Mouse (Mus musculus) intestine, postnatal 0 days (tissue): ENCODE measurements at regions not wholly inside any gene's neighbourhood (a gene's known extent, or its start where the extent isn't known, plus 50 kb on each side); places are given as distances from the start of the nearest gene placed in this dataset.

Experiments
- ATAC-seq: fragments of 200-750 bp; cut with Nextera tagmentation; 2 replicates; pipeline ENCODE4 v1.8.0; 2017; ENCODE audit warnings: mild to moderate bottlenecking, moderate TSS enrichment, moderate library complexity
- H3K27ac ChIP-seq: fragments of 300-500 bp; sonication (generic); 2 replicates; pipeline ENCODE4 v1.5.1; 2014; ENCODE audit warnings: mild to moderate bottlenecking, low read depth, low read length, moderate library complexity
- H3K27me3 ChIP-seq: fragments of 300-500 bp; sonication (generic); replicated peaks from 2 replicates; pipeline ENCODE4 v1.6.1; 2014; ENCODE audit warnings: low read length, mixed read lengths; ENCODE audit not compliant: control insufficient read depth, insufficient read depth
- H3K36me3 ChIP-seq: fragments of 300-500 bp; sonication (generic); 2 replicates; pipeline ENCODE4 v1.6.1; 2014; ENCODE audit warnings: mild to moderate bottlenecking, moderate library complexity; ENCODE audit not compliant: control insufficient read depth, insufficient read depth
- H3K4me1 ChIP-seq: fragments of 300-500 bp; sonication (generic); replicated peaks from 2 replicates; pipeline ENCODE4 v1.6.1; 2014; ENCODE audit warnings: antibody characterized with exemption, low read length, mixed read lengths; ENCODE audit not compliant: control insufficient read depth, insufficient read depth
- H3K4me2 ChIP-seq: fragments of 300-500 bp; sonication (generic); replicated peaks from 2 replicates; pipeline ENCODE4 v1.6.1; 2014; ENCODE audit warnings: low read depth, mild to moderate bottlenecking, moderate library complexity
- H3K4me3 ChIP-seq: fragments of 300-500 bp; sonication (generic); 2 replicates; pipeline ENCODE4 v1.5.1; 2014; ENCODE audit warnings: low read depth, low read length
- H3K9ac ChIP-seq: fragments of 300-500 bp; sonication (generic); 2 replicates; pipeline ENCODE4 v1.6.1; 2014; ENCODE audit warnings: mild to moderate bottlenecking, low read depth, low read length
- H3K9me3 ChIP-seq: fragments of 300-500 bp; sonication (generic); 2 replicates; pipeline ENCODE4 v1.6.1; 2016; ENCODE audit warnings: mixed run types; ENCODE audit not compliant: control insufficient read depth
- CTCF ChIP-seq: sonication (generic); IDR thresholded peaks from 2 replicates; pipeline ENCODE4 v1.5.1; 2016; ENCODE audit warnings: low read depth, mild to moderate bottlenecking, control low read depth, antibody characterized with exemption, moderate library complexity
- WGBS: fragments of 180-500 bp; shearing (Covaris S2); extraction: QIAGEN DNeasy Blood & Tissue Kit; methylation state at CpG from one replicate; pipeline ENCODE4 v1.1.7; 2014; 5-methylcytosine and 5-hydroxymethylcytosine counted together

- WGBS = 96% methylated on average over 11 of the region's 11 CpGs
- Histone ChIP-seq H3K9me3 (no peaks in the 10 kb centered on the region), H3K27ac (no peak overlapping the region), H3K9ac (no peak overlapping the region), H3K4me1 (no peaks in the 10 kb centered on the region), H3K36me3 (no peaks in the 10 kb centered on the region), H3K4me2 (no peak overlapping the region), H3K4me3 (no peak overlapping the region), H3K27me3 (no peaks in the 10 kb centered on the region)
- no peak for ATAC-seq
- TF ChIP-seq CTCF = no peak
These were observed 58.8 kb upstream of the L3mbtl3 start for GRCm38 (mm10) chr10:26434586-26434985.

- ATAC-seq = peak; percentile 79
- Histone ChIP-seq H3K9ac (no peak overlapping the region), H3K27ac (no peak overlapping the region), H3K9me3 (no peaks in the 10 kb centered on the region), H3K4me2 (no peak overlapping the region), H3K4me1 (no peaks in the 10 kb centered on the region), H3K4me3 (no peak overlapping the region), H3K36me3 (no peaks in the 10 kb centered on the region), H3K27me3 (no peaks in the 10 kb centered on the region)
- WGBS = 76% methylated on average over 1 of the region's 1 CpGs
- TF ChIP-seq CTCF = no peak
These were observed 64.9 kb upstream of the L3mbtl3 start for GRCm38 (mm10) chr10:26440720-26441119.

GRCm38 (mm10) chr10:26484311-26484710 lies 108.5 kb upstream of the L3mbtl3 start:
- Histone ChIP-seq H3K27ac (no peak overlapping the region), H3K4me2 (no peak overlapping the region), H3K9ac (no peak overlapping the region), H3K4me1 (no peaks in the 10 kb centered on the region), H3K4me3 (no peak overlapping the region), H3K9me3 (no peaks in the 10 kb centered on the region), H3K36me3 (no peaks in the 10 kb centered on the region), H3K27me3 (no peaks in the 10 kb centered on the region)
- TF ChIP-seq CTCF = no peak
- no peak for ATAC-seq
- WGBS = 35% methylated on average over 4 of the region's 4 CpGs

GRCm38 (mm10) chr10:26491351-26491750 lies 115.6 kb upstream of the L3mbtl3 start:
- H3K4me3 ChIP-seq = no peak overlapping the region
- 94% methylated on average over 5 of the region's 5 CpGs for WGBS
- H3K27me3 ChIP-seq = no peaks in the 10 kb centered on the region
- H3K9me3 ChIP-seq = no peaks in the 10 kb centered on the region
- no peaks in the 10 kb centered on the region for H3K4me1 ChIP-seq
- H3K9ac ChIP-seq = no peak overlapping the region
- TF ChIP-seq CTCF = no peak
- ATAC-seq = no peak
- H3K27ac ChIP-seq = no peak overlapping the region
- H3K4me2 ChIP-seq = no peak overlapping the region
- no peaks in the 10 kb centered on the region for H3K36me3 ChIP-seq

- no peaks in the 10 kb centered on the region for H3K4me1 ChIP-seq
- H3K9ac ChIP-seq = no peak overlapping the region
- H3K9me3 ChIP-seq = no peaks in the 10 kb centered on the region
- no peaks in the 10 kb centered on the region for H3K36me3 ChIP-seq
- no peak for TF ChIP-seq CTCF
- 63% methylated on average over 11 of the region's 11 CpGs for WGBS
- H3K4me3 ChIP-seq = no peak overlapping the region
- no peak for ATAC-seq
- H3K27ac ChIP-seq = no peak overlapping the region
- H3K4me2 ChIP-seq = no peak overlapping the region
- no peaks in the 10 kb centered on the region for H3K27me3 ChIP-seq
These were observed 116.4 kb upstream of the L3mbtl3 start for GRCm38 (mm10) chr10:26492146-26492545.

- 82% methylated on average over 13 of the region's 13 CpGs for WGBS
These were observed 117.2 kb upstream of the L3mbtl3 start for GRCm38 (mm10) chr10:26492856-26493484.

GRCm38 (mm10) chr10:26493801-26494200 lies 118.0 kb upstream of the L3mbtl3 start:
- ATAC-seq = peak; percentile 56; the same call in 1 of the 2 replicates
- Histone ChIP-seq H3K4me2 (no peak overlapping the region), H3K36me3 (no peaks in the 10 kb centered on the region), H3K4me3 (no peak overlapping the region), H3K27ac (no peak overlapping the region), H3K9ac (no peak overlapping the region), H3K4me1 (no peaks in the 10 kb centered on the region), H3K9me3 (no peaks in the 10 kb centered on the region), H3K27me3 (no peaks in the 10 kb centered on the region)
- no peak for TF ChIP-seq CTCF
- 64% methylated on average over 2 of the region's 2 CpGs for WGBS

More at GRCm38 (mm10) chr10:26492856-26493484, 117.2 kb upstream of the L3mbtl3 start:
- Histone ChIP-seq H3K9me3 (no peaks in the 10 kb centered on the region), H3K4me1 (no peaks in the 10 kb centered on the region), H3K27ac (no peak overlapping the region), H3K4me3 (no peak overlapping the region), H3K9ac (no peak overlapping the region), H3K4me2 (no peak overlapping the region), H3K27me3 (no peaks in the 10 kb centered on the region), H3K36me3 (no peaks in the 10 kb centered on the region)
- no peak for TF ChIP-seq CTCF
- no peak for ATAC-seq
